Comparison of ENCODE assay signal across 8 mouse cellular contexts in the genomic region with DNA sequence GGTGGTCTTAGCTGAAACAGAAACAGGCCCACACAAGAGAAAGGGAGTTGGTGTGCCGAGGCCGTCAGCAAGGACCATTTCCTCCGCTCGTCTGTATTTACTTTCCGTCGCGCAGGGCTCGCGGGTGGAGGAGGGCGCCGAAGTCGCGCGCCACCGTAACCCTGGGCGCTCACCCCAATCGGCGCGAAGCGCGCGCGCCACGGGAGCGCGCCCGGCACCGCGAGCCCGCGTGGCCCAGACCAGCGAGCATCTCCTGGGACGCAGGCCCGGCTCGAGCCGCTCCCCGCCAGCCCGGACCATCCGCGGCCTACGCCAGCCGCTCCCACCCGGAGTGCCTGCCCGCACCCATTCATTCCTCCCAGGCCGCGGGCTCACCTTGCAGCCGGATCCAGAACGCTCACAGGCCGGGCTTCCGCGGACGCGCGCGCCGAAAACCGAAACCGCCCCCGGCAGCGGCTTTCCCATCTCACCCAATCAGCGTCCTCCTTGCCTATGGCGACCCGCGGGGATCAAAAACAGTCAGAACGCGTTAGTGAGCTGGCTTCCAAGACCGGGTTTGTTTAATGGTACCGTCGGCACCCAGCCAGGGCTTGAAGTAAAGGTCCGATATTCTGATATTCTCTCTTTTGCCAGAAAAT. TPM values are rescaled to one million over a fixed set of nuclear protein-coding genes. Genes with fewer than 3 reads are reported as not detected.
DNase-seq lines count a peak whose midpoint lies in the region; ATAC-seq and TF ChIP-seq lines count a peak whose summit lies in the region.

A gene (minus strand): TSS at position 468 of the 638 bp plus-strand sequence.

- peak within 1 kb of the TSS; percentile 48 for H3K4me2 ChIP-seq in kidney, embryonic 14.5 days (replicated peaks; ENCODE audit: low read depth, low read length)
- H3K4me2 ChIP-seq in limb, embryonic 15.5 days, result peak within 1 kb of the TSS; percentile 46

- no peak for TF ChIP-seq POLR2A in bone marrow macrophage, adult 2 months (IDR thresholded peaks at IDR 0.05; ENCODE audit: borderline replicate concordance, low read depth, low read length)
- peak; percentile 41 for TF ChIP-seq POLR2A in embryonic fibroblast, embryonic 13.5 days (IDR thresholded peaks at IDR 0.05; ENCODE audit: low read depth, low read length)

- peaks cover 15% of the 10 kb centered on the region for H3K4me1 ChIP-seq in bone marrow macrophage, adult 2 months (ENCODE audit: control insufficient read depth, insufficient read depth, low read length)
- H3K4me1 ChIP-seq in embryonic fibroblast, embryonic 13.5 days (ENCODE audit: control insufficient read depth, insufficient read depth, low read length), result no peaks in the 10 kb centered on the region
- 0 out of 2 replicates have a peak, but pooled peaks cover 7% of the 10 kb centered on the region for H3K4me1 ChIP-seq in kidney, embryonic 14.5 days (ENCODE audit: control insufficient read depth, insufficient read depth, low read length)
- H3K4me1 ChIP-seq in limb, embryonic 15.5 days, result peaks cover 18% of the 10 kb centered on the region; the same call in 1 of the 2 replicates

- under 1% methylated on average over 66 of the region's 70 CpGs for WGBS in kidney, embryonic 14.5 days
- WGBS in limb, embryonic 15.5 days, result under 1% methylated on average over 62 of the region's 70 CpGs

- no peaks in the 10 kb centered on the region for H3K27me3 ChIP-seq in kidney, embryonic 14.5 days (ENCODE audit: control insufficient read depth, insufficient read depth, low read length)
- no peaks in the 10 kb centered on the region for H3K27me3 ChIP-seq in limb, embryonic 15.5 days

- H3K9me3 ChIP-seq in kidney, embryonic 14.5 days (ENCODE audit: control insufficient read depth, low read length), result no peaks in the 10 kb centered on the region
- no peaks in the 10 kb centered on the region for H3K9me3 ChIP-seq in limb, embryonic 15.5 days

- H3K36me3 ChIP-seq in kidney, embryonic 14.5 days (ENCODE audit: control insufficient read depth, insufficient read depth, low read length), result peaks cover 14% of the 10 kb centered on the region
- H3K36me3 ChIP-seq in limb, embryonic 15.5 days, result 0 out of 2 replicates have a peak, but pooled peaks cover 2% of the 10 kb centered on the region

- peak within 1 kb of the TSS; percentile 91 for H3K27ac ChIP-seq in bone marrow macrophage, adult 2 months (ENCODE audit: insufficient read depth, low read depth, low read length)
- H3K27ac ChIP-seq in embryonic fibroblast, embryonic 13.5 days (ENCODE audit: insufficient read depth, low read length), result peak within 1 kb of the TSS; percentile 88
- peak within 1 kb of the TSS; percentile 93 for H3K27ac ChIP-seq in kidney, embryonic 14.5 days (ENCODE audit: low read depth, low read length)
- H3K27ac ChIP-seq in limb, embryonic 15.5 days, result peak within 1 kb of the TSS; percentile 97

- H3K9ac ChIP-seq in kidney, embryonic 14.5 days (ENCODE audit: low read depth, low read length), result peak within 1 kb of the TSS; percentile 85
- H3K9ac ChIP-seq in limb, embryonic 15.5 days, result peak within 1 kb of the TSS; percentile 71

- peak within 1 kb of the TSS; percentile 95 for H3K4me3 ChIP-seq in bone marrow macrophage, adult 2 months (ENCODE audit: insufficient read depth, low read length)
- H3K4me3 ChIP-seq in embryonic fibroblast, embryonic 13.5 days (ENCODE audit: insufficient read depth, low read length), result peak within 1 kb of the TSS; percentile 70
- H3K4me3 ChIP-seq in kidney, embryonic 14.5 days (ENCODE audit: low read length), result peak within 1 kb of the TSS; percentile 69
- H3K4me3 ChIP-seq in limb, embryonic 15.5 days, result peak within 1 kb of the TSS; percentile 77

- peak; percentile 92 for ATAC-seq in kidney, embryonic 14.5 days (ENCODE audit: low FRiP score, low TSS enrichment)
- peak; percentile 84 for ATAC-seq in limb, embryonic 15.5 days (ENCODE audit: insufficient number of reproducible peaks, low FRiP score, low TSS enrichment, low read depth)

- DNase-seq in A20 (ENCODE audit: low read depth, low spot score), result peak; percentile 97
- DNase-seq in heart, adult 9 months (ENCODE audit: low spot score in 2 of 2), result peak; percentile 98
- DNase-seq in monocyte, adult 2 months (ENCODE audit: low read depth in 1 of 2, low spot score in 2 of 2), result peak; percentile 87 to 89
- peak; percentile 95 to 97 for DNase-seq in spleen, postnatal 36 days (ENCODE audit: low spot score in 2 of 2)

- TF ChIP-seq CTCF in bone marrow macrophage, adult 2 months (IDR thresholded peaks at IDR 0.05; ENCODE audit: low read depth, low read length), result no peak
- TF ChIP-seq CTCF in embryonic fibroblast, embryonic 13.5 days (IDR thresholded peaks at IDR 0.05; ENCODE audit: borderline replicate concordance, insufficient read depth, low read length), result no peak

RNA-seq across cellular contexts. Expression of the gene that starts here (rescaled TPM):
- polyA plus RNA-seq in bone marrow macrophage, adult 2 months (2012; ENCODE audit: insufficient read depth, insufficient read length, missing spikeins), result 37.2 and 39.7 TPM in 2 replicates
- 51.4 and 54.7 TPM in 2 replicates for polyA plus RNA-seq in embryonic fibroblast, embryonic 13.5 days (2011; ENCODE audit: insufficient read length, low read depth, missing spikeins)
- polyA plus RNA-seq in kidney, embryonic 14.5 days (2014; fragmentation: Nextera tagmentation; extraction: Ambion mirVana), result 237 and 312 TPM in 2 replicates
- polyA plus RNA-seq in limb, embryonic 15.5 days (2015; fragmentation: Nextera tagmentation; extraction: Ambion mirVana), result 217 and 223 TPM in 2 replicates

Comparison
In these comparisons a context has a peak if more than half of its experiments do, and no peak if none do; other contexts are left out.
1. Peak in every context shown above with its lines: DNase-seq, ATAC-seq, H3K4me3 ChIP-seq and H3K27ac ChIP-seq.